ENCODE assay signal across 13 mouse cellular contexts in the genomic region with DNA sequence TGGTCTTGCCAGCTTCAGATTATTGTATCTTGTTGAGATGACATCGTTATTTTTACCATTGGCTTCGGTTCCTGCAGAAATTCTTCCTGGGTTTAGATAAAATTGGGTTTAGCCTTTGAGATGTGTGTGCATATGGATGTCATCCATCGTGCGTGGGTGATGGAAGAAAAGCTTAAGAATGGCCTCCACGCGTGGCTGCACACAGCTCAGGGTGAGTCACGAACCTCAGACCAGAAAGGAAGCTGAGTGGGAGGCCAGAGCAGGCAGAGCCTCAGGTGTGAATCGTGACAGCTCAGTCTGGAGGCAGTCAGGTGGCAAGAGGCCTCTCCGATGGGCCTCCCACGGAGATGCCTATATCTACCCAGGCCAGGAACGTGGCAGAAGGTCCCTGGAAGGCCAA. TPM values are rescaled to one million over a fixed set of nuclear protein-coding genes. Genes with fewer than 3 reads are reported as not detected.
DNase-seq lines count a peak whose midpoint lies in the region; ATAC-seq and TF ChIP-seq lines count a peak whose summit lies in the region.
"Had no signal": no experiment of that assay in that cellular context is flagged by ENCODE, and none has a peak within 500 bp of the region (broad histone marks: within the 10 kb centered on the region; RNA-seq: fewer than 3 reads in every experiment).

No protein-coding gene starts in this region.

- no peaks in the 10 kb centered on the region for H3K36me3 ChIP-seq in stomach, postnatal 0 days (ENCODE audit: control insufficient read depth, insufficient read depth, low read length)
- H3K36me3 ChIP-seq: forebrain, embryonic 15.5 days; heart, embryonic 10.5 days had no signal

- no peak for ATAC-seq in cerebellum, adult (ENCODE audit: insufficient number of reproducible peaks, low FRiP score, low TSS enrichment)
- ATAC-seq in stomach, postnatal 0 days (ENCODE audit: low FRiP score, low TSS enrichment), result no peak
- ATAC-seq: activated CD4-positive, CD25-positive, alpha-beta regulatory T cell, adult 4 months; forebrain, embryonic 15.5 days had no signal

- no peak overlapping the region for H3K9ac ChIP-seq in stomach, postnatal 0 days (ENCODE audit: low read length)
- H3K9ac ChIP-seq: forebrain, embryonic 15.5 days had no signal

- H3K27me3 ChIP-seq in stomach, postnatal 0 days (ENCODE audit: control insufficient read depth, insufficient read depth, low read length), result no peaks in the 10 kb centered on the region
- H3K27me3 ChIP-seq: forebrain, embryonic 15.5 days had no signal

- no peak for TF ChIP-seq CTCF in embryonic fibroblast, embryonic 13.5 days (IDR thresholded peaks at IDR 0.05; ENCODE audit: borderline replicate concordance, insufficient read depth, low read length)
- no peak for TF ChIP-seq CTCF in stomach, postnatal 0 days (IDR thresholded peaks at IDR 0.05; ENCODE audit: low read depth)

- H3K9me3 ChIP-seq in stomach, postnatal 0 days (ENCODE audit: control insufficient read depth, low read length), result no peaks in the 10 kb centered on the region
- H3K9me3 ChIP-seq: forebrain, embryonic 15.5 days; heart, embryonic 10.5 days had no signal

- intact Hi-C loops in left cerebral cortex, postnatal 10 days (cut with DNase I), result loop anchor here (5.0 kb wide), 2 partner anchors 37 to 107 kb away; partner anchors contain the start of gene Cavin3

- no peak overlapping the region for H3K4me3 ChIP-seq in embryonic fibroblast, embryonic 13.5 days (ENCODE audit: insufficient read depth, low read length)
- H3K4me3 ChIP-seq in stomach, postnatal 0 days (ENCODE audit: low read depth, low read length), result no peak overlapping the region
- H3K4me3 ChIP-seq: forebrain, embryonic 15.5 days; heart, embryonic 10.5 days had no signal

- peak; percentile 23 for DNase-seq in cerebellum, adult 11 months
- DNase-seq in 3134 (ENCODE audit: extremely low read depth, insufficient read length, low spot score), result peak; percentile 39
- peak; percentile 56 to 74 for DNase-seq in left cerebral cortex, postnatal 10 days (ENCODE audit: extremely low spot score in 1 of 2, low spot score in 2 of 2)
- DNase-seq in adrenal gland, postnatal 4 days (ENCODE audit: low spot score in 2 of 2), result no peak
- no peak for DNase-seq in stomach, postnatal 0 days (ENCODE audit: low spot score)
- no peak for DNase-seq in adrenal gland, adult (ENCODE audit: inconsistent age in 2 of 2, low spot score in 1 of 2)
- DNase-seq: heart, postnatal 4 days; thymus, adult 2 months had no signal

- TF ChIP-seq EP300 in stomach, postnatal 0 days (optimal IDR thresholded peaks at IDR 0.05), result no peak

- WGBS in stomach, postnatal 0 days, result 57% methylated on average over 11 of the region's 11 CpGs

- H3K4me1 ChIP-seq in embryonic fibroblast, embryonic 13.5 days (ENCODE audit: control insufficient read depth, insufficient read depth, low read length), result peaks cover 18% of the 10 kb centered on the region
- no peaks in the 10 kb centered on the region for H3K4me1 ChIP-seq in stomach, postnatal 0 days (replicated peaks; ENCODE audit: control insufficient read depth, insufficient read depth)

- H3K4me2 ChIP-seq in stomach, postnatal 0 days (replicated peaks; ENCODE audit: low read depth), result no peak overlapping the region
- H3K4me2 ChIP-seq: forebrain, embryonic 15.5 days had no signal

- peak overlapping the region; percentile 49; the same call in 1 of the 2 replicates for H3K27ac ChIP-seq in embryonic fibroblast, embryonic 13.5 days (ENCODE audit: insufficient read depth, low read length)
- no peak overlapping the region for H3K27ac ChIP-seq in stomach, postnatal 0 days (replicated peaks)
- H3K27ac ChIP-seq: forebrain, embryonic 15.5 days; heart, embryonic 10.5 days had no signal

- no peak for TF ChIP-seq POLR2A in embryonic fibroblast, embryonic 13.5 days (IDR thresholded peaks at IDR 0.05; ENCODE audit: low read depth, low read length)

RNA-seq across cellular contexts. Expression of gene Smpd1, which starts 34.8 kb away (rescaled TPM):
- 52.8 and 53.5 TPM in 2 replicates for polyA plus RNA-seq in embryonic fibroblast, embryonic 13.5 days (2011; ENCODE audit: insufficient read length, low read depth, missing spikeins)
- 100 to 1,000 TPM in 1 of 2 experiments, 10 to 100 TPM in 1; 99.5 to 101 TPM for total RNA-seq in left cerebral cortex, postnatal 10 days (2021)
- total RNA-seq in adrenal gland, postnatal 4 days (2021), result 10 to 100 TPM; 39.4 to 40.3 TPM
- 79.7 and 91.0 TPM in 2 replicates for polyA plus RNA-seq in stomach, postnatal 0 days (2015; fragmentation: Nextera tagmentation; extraction: Ambion mirVana)

RNA-seq across cellular contexts. Expression of gene Cavin3, which starts 37.2 kb away (rescaled TPM):
- 89.7 and 95.1 TPM in 2 replicates for polyA plus RNA-seq in embryonic fibroblast, embryonic 13.5 days (2011; ENCODE audit: insufficient read length, low read depth, missing spikeins)
- total RNA-seq in left cerebral cortex, postnatal 10 days (2021), result 10 to 100 TPM; 11.1 to 13.4 TPM
- 10 to 100 TPM; 53.5 to 56.8 TPM for total RNA-seq in adrenal gland, postnatal 4 days (2021)
- 163 and 184 TPM in 2 replicates for polyA plus RNA-seq in stomach, postnatal 0 days (2015; fragmentation: Nextera tagmentation; extraction: Ambion mirVana)
- polyA plus RNA-seq: activated CD4-positive, CD25-positive, alpha-beta regulatory T cell, adult 4 months had no signal

Comparison
In these comparisons a context has a peak if more than half of its experiments do, and no peak if none do; other contexts are left out.
1. DNase-seq: peak in cerebellum, adult 11 months (single experiment), 3134 (single experiment) and left cerebral cortex, postnatal 10 days (2 of 2); none in adrenal gland, postnatal 4 days (0 of 2), stomach, postnatal 0 days (single experiment) and adrenal gland, adult (0 of 2).